Mouse (Mus musculus) stomach, embryonic 15.5 days (tissue): Measurements from ENCODE around the gene Olfr1178. TPM values are rescaled to one million over a fixed set of nuclear protein-coding genes. Genes with fewer than 3 reads are reported as not detected.

ENCODE experiments used
- ATAC-seq: fragments of 200-750 bp; cut with Nextera tagmentation; 2 replicates; pipeline ENCODE4 v1.8.0; 2017; ENCODE audit warnings: low read depth, moderate number of reproducible peaks, moderate TSS enrichment; ENCODE audit not compliant: insufficient read depth, low FRiP score
- H3K27ac ChIP-seq: fragments of 300-500 bp; sonication (generic); 2 replicates; pipeline ENCODE4 v1.5.1; 2015; ENCODE audit warnings: mild to moderate bottlenecking, inconsistent platforms
- H3K27me3 ChIP-seq: fragments of 300-500 bp; sonication (generic); replicated peaks from 2 replicates; pipeline ENCODE4 v1.6.1; 2015; ENCODE audit warnings: inconsistent platforms
- H3K36me3 ChIP-seq: fragments of 300-500 bp; sonication (generic); 2 replicates; pipeline ENCODE4 v1.6.1; 2015; ENCODE audit warnings: inconsistent platforms
- H3K4me1 ChIP-seq: fragments of 300-500 bp; sonication (generic); 2 replicates; pipeline ENCODE4 v1.6.1; 2015; ENCODE audit warnings: inconsistent platforms
- H3K4me2 ChIP-seq: fragments of 300-500 bp; sonication (generic); 2 replicates; pipeline ENCODE4 v1.6.1; 2015; ENCODE audit warnings: mild to moderate bottlenecking, inconsistent platforms
- H3K4me3 ChIP-seq: fragments of 300-500 bp; sonication (generic); replicated peaks from 2 replicates; pipeline ENCODE4 v1.5.1; 2015; ENCODE audit warnings: inconsistent platforms
- H3K9ac ChIP-seq: fragments of 300-500 bp; sonication (generic); 2 replicates; pipeline ENCODE4 v1.6.1; 2015; ENCODE audit warnings: inconsistent platforms
- H3K9me3 ChIP-seq: fragments of 300-500 bp; sonication (generic); 2 replicates; pipeline ENCODE4 v1.6.1; 2016; ENCODE audit warnings: inconsistent platforms
- WGBS: fragments of 180-500 bp; shearing (Covaris S2); methylation state at CpG from one replicate; pipeline ENCODE4 v1.1.7; 2015; 5-methylcytosine and 5-hydroxymethylcytosine counted together
- polyA plus RNA-seq: library from polyadenylated mRNA; unstranded; fragments of >200 nt; fragmentation: Nextera tagmentation; extraction: Ambion mirVana; gene quantifications from 2 replicates; pipeline ENCODE4 v1.2.1, GENCODE M21; 2015

Gene Olfr1178
- polyA plus RNA-seq, result not detected in 2 replicates

DNA sequence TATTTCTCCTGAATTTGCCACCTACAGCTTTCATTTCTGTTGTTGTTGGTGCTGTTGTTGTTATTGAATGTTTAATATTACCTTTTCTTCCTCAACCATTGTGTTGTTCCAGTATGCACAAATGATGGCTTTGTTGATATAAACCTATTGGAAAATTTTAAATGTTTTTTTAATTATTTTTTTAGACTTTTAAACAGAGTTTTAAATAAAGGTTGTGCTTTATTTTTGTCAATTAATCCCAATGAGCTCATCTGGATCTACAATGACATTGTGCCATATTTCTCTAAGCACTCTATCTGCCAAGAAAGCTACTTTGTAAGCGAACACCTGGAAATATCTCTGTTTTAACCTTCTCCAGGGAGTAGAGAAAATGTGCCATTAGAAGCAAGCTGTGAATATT lies at the start of gene Olfr1178:
TSS of gene Olfr1178 (plus strand) at position 301 of the 400 bp plus-strand sequence.
- WGBS, result 89% methylated on average over 1 of the region's 1 CpGs
- H3K9ac ChIP-seq, result no peak within 1 kb of the TSS
- no peak within 1 kb of the TSS for H3K4me3 ChIP-seq
- ATAC-seq, result no peak
- no peak within 1 kb of the TSS for H3K27ac ChIP-seq
- H3K27me3 ChIP-seq, result no peaks in the 10 kb centered on the region
- no peak within 1 kb of the TSS for H3K4me2 ChIP-seq
- H3K36me3 ChIP-seq, result no peaks in the 10 kb centered on the region
- H3K9me3 ChIP-seq, result no peaks in the 10 kb centered on the region
- no peaks in the 10 kb centered on the region for H3K4me1 ChIP-seq

- Histone ChIP-seq H3K27ac (no peak within 1 kb of the TSS), H3K4me2 (no peak within 1 kb of the TSS), H3K4me3 (no peak within 1 kb of the TSS), H3K9me3 (no peaks in the 10 kb centered on the region), H3K36me3 (no peaks in the 10 kb centered on the region), H3K27me3 (no peaks in the 10 kb centered on the region), H3K4me1 (no peaks in the 10 kb centered on the region), H3K9ac (no peak within 1 kb of the TSS)
- no peak for ATAC-seq
- 78% methylated on average over 1 of the region's 1 CpGs for WGBS
These were observed 40.5 kb upstream of the Olfr1178 start, which contains the start of gene Olfr1177-ps for GRCm38 (mm10) chr2:88346392-88346791. TSS of gene Olfr1177-ps (minus strand) at chr2:88346492.

- Histone ChIP-seq H3K27ac (no peak overlapping the region), H3K4me2 (no peak overlapping the region), H3K9ac (no peak overlapping the region), H3K27me3 (no peaks in the 10 kb centered on the region), H3K36me3 (no peaks in the 10 kb centered on the region), H3K9me3 (no peaks in the 10 kb centered on the region), H3K4me3 (no peak overlapping the region), H3K4me1 (no peaks in the 10 kb centered on the region)
- 1% methylated on average over 2 of the region's 2 CpGs for WGBS
- no peak for ATAC-seq
These were observed 30.6 kb upstream of the Olfr1178 start for GRCm38 (mm10) chr2:88356304-88356703.

- no peak within 1 kb of the TSS for H3K4me3 ChIP-seq
- no peaks in the 10 kb centered on the region for H3K27me3 ChIP-seq
- no peak within 1 kb of the TSS for H3K27ac ChIP-seq
- 81% methylated on average over 3 of the region's 3 CpGs for WGBS
- no peaks in the 10 kb centered on the region for H3K9me3 ChIP-seq
- no peaks in the 10 kb centered on the region for H3K4me1 ChIP-seq
- no peak for ATAC-seq
- H3K4me2 ChIP-seq, result no peak within 1 kb of the TSS
- no peak within 1 kb of the TSS for H3K9ac ChIP-seq
- H3K36me3 ChIP-seq, result no peaks in the 10 kb centered on the region
These were observed 19.5 kb downstream of the Olfr1178 start, which contains the start of gene Olfr1179 for GRCm38 (mm10) chr2:88406353-88406752. TSS of gene Olfr1179 (minus strand) at chr2:88406453.

- no peak within 1 kb of the TSS for H3K27ac ChIP-seq
- WGBS, result 62% methylated on average over 2 of the region's 2 CpGs
- no peak for ATAC-seq
- no peak within 1 kb of the TSS for H3K4me3 ChIP-seq
- no peaks in the 10 kb centered on the region for H3K36me3 ChIP-seq
- H3K9me3 ChIP-seq, result no peaks in the 10 kb centered on the region
- no peaks in the 10 kb centered on the region for H3K27me3 ChIP-seq
- H3K4me1 ChIP-seq, result no peaks in the 10 kb centered on the region
- H3K4me2 ChIP-seq, result no peak within 1 kb of the TSS
- no peak within 1 kb of the TSS for H3K9ac ChIP-seq
These were observed 32.2 kb downstream of the Olfr1178 start, which contains the start of gene Olfr1180 for GRCm38 (mm10) chr2:88419051-88419450. TSS of gene Olfr1180 (minus strand) at chr2:88419151.

- Histone ChIP-seq H3K9me3 (no peaks in the 10 kb centered on the region), H3K27ac (no peak within 1 kb of the TSS), H3K36me3 (no peaks in the 10 kb centered on the region), H3K4me2 (no peak within 1 kb of the TSS), H3K4me1 (no peaks in the 10 kb centered on the region), H3K27me3 (no peaks in the 10 kb centered on the region), H3K4me3 (no peak within 1 kb of the TSS), H3K9ac (no peak within 1 kb of the TSS)
- 71% methylated on average over 1 of the region's 1 CpGs for WGBS
- no peak for ATAC-seq
These were observed 39.2 kb downstream of the Olfr1178 start, which contains the start of gene Olfr1181 for GRCm38 (mm10) chr2:88426071-88426470. TSS of gene Olfr1181 (minus strand) at chr2:88426171.

- Histone ChIP-seq H3K4me1 (no peaks in the 10 kb centered on the region), H3K36me3 (no peaks in the 10 kb centered on the region), H3K27me3 (no peaks in the 10 kb centered on the region), H3K27ac (no peak within 1 kb of the TSS), H3K4me3 (no peak within 1 kb of the TSS), H3K9ac (no peak within 1 kb of the TSS), H3K4me2 (no peak within 1 kb of the TSS), H3K9me3 (no peaks in the 10 kb centered on the region)
- WGBS, result 79% methylated on average over 1 of the region's 1 CpGs
- no peak for ATAC-seq
These were observed 62.2 kb downstream of the Olfr1178 start, which contains the start of gene Gm13757 for GRCm38 (mm10) chr2:88449031-88449430. TSS of gene Gm13757 (minus strand) at chr2:88449131.

Other genes with a start within 250 kb of the Olfr1178 start
- gene Olfr1167, start 231.9 kb upstream of the Olfr1178 start, polyA plus RNA-seq, result not detected in 2 replicates
- not detected in 2 replicates for gene Olfr1168, start 205.2 kb upstream of the Olfr1178 start, polyA plus RNA-seq
- gene Olfr1170, start 158.7 kb upstream of the Olfr1178 start, polyA plus RNA-seq, result not detected in 2 replicates
- gene Olfr1173, start 107.2 kb upstream of the Olfr1178 start, polyA plus RNA-seq, result not detected in 2 replicates
- not detected in 2 replicates for gene Olfr1174-ps, start 71.9 kb upstream of the Olfr1178 start, polyA plus RNA-seq
- not detected in 2 replicates for gene Olfr1175-ps, start 59.8 kb upstream of the Olfr1178 start, polyA plus RNA-seq
- gene Olfr1176, start 50.3 kb upstream of the Olfr1178 start, polyA plus RNA-seq, result not detected in 2 replicates
- not detected in 2 replicates for gene Olfr1177-ps, start 40.6 kb upstream of the Olfr1178 start, polyA plus RNA-seq
- gene Olfr1179, start 19.4 kb downstream of the Olfr1178 start, polyA plus RNA-seq, result not detected in 2 replicates
- gene Olfr1180, start 32.1 kb downstream of the Olfr1178 start, polyA plus RNA-seq, result not detected in 2 replicates
- gene Olfr1181, start 39.1 kb downstream of the Olfr1178 start, polyA plus RNA-seq, result not detected in 2 replicates
- gene Gm13757, start 62.1 kb downstream of the Olfr1178 start, polyA plus RNA-seq, result not detected in 2 replicates
- gene Olfr1183, start 67.8 kb downstream of the Olfr1178 start, polyA plus RNA-seq, result not detected in 2 replicates
- not detected in 2 replicates for gene Olfr1184, start 96.5 kb downstream of the Olfr1178 start, polyA plus RNA-seq
- gene Olfr1185-ps1, start 106.3 kb downstream of the Olfr1178 start, polyA plus RNA-seq, result not detected in 2 replicates
- not detected in 2 replicates for gene Olfr1186, start 131.5 kb downstream of the Olfr1178 start, polyA plus RNA-seq
- not detected in 2 replicates for gene Olfr1188, start 169.9 kb downstream of the Olfr1178 start, polyA plus RNA-seq
- not detected in 2 replicates for gene Olfr1189, start 199.4 kb downstream of the Olfr1178 start, polyA plus RNA-seq